Mouse (Mus musculus): ENCODE data around the gene Praf2.

Gene Praf2

DNA sequence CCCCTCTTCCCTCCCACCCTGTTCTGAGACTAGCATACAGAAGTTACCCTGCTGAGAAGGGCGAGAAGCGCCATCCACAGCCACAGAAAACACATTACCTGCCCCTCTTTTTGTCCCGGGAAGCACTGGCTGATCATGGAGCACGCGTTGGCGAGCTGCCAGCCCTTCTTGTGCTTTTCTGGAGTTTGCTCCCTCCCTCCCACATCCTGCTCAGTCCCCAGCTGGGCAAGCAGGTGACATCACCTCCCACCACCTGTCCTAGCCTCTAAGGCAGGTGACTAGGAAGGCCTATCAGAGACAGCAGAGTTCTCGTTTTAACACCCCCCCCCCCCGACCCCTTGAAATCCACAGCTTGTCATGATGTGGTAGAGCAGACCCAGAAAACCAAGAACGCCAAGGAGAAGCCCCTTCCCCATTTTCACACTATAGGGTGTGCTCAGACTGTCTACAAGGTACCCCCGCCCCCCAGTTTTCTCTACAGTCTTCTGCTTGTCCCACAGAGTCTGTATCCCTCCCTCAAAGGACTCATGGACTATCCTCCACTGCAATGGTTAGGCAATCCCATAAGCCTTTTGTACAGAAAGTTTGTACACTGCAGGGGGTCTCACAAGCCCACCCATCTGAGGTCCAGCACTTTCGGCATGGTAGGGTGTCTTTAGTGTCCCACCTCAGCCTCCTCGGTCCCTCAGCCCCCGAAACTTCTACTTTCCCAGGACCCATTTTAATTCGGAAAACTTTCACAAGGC is 11.3 kb downstream of the Praf2 start:
- DNase-seq (ENCODE audit: low read depth, low spot score), result no peak

DNA sequence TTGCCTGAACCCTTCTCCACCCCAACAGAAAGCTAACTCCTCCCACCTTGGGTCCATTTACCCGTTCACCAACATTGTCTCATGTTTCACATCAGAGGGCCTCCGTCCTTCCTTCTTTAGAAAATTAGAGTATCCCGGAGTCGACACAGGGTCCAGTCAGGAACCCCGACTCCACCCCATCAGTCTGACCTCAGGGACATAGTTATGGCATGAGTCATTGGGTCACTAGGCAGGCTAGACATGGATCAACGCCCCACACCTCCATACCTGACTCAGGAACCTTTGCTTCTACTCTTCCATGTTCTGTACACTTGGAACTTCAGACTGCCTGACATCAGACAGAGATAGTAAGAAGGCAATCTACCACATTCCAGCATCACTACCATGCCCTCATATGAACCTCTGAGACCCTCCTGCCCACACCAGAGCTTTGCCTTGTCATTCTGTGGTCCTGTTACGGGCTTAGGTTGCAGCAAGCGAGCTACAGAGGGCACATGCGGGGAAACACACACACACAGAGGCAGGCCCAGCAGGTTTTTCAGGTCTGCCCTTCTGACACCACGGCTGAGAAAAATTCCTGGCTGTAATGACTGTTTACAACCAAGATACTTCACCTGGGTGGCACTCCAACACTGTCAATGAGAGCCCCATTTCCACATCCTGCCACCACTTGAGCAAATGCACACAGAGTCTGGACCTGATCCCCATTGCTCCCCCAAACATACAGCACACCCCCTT is 12.0 kb downstream of the Praf2 start:
- DNase-seq (ENCODE audit: low read depth, low spot score), result no peak

DNA sequence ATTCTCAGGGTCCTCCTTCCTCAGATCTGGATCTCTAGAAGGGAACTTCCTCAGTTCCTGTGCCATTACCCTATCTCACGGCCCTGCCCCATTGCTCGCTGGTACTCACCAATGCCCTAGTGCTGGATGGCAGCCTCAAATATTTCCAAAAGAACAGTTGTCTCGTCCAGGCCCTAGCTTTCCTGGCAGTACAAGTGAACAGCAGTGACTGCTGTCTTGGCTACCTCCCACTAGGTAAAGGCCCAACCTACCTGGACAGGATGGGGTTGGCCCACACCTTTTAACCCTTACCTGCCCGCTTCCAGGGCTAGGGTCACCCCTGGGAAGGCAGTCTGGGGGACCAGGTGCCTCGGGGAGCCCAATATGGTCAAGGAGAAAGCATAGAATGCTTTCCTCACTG is 12.9 kb downstream of the Praf2 start:
- no peak for DNase-seq (ENCODE audit: low read depth, low spot score)

- no peak for DNase-seq (ENCODE audit: low read depth, low spot score)
These were observed 15.2 kb downstream of the Praf2 start for GRCm38 (mm10) chrX:7743470-7743869.

- DNase-seq (ENCODE audit: low read depth, low spot score), result no peak
These were observed 16.7 kb downstream of the Praf2 start for GRCm38 (mm10) chrX:7744940-7745339.

DNA sequence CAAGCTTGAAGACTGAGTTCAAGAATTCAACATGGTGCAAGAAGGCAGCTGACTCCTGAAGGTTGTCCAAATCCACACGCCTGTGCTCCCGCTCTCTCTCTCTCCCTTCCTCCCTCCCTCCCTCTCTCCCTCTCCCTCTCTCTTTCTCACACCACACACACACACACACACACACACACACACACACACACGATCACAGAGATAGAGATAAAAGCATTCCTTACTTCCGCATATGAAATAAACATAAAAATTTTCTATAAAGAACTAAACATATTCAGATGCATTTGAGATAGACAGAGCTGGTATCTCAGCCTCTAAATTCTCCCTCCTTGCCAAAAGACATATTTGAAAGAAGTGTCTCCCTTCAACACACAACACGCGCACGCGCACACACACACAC is 17.2 kb downstream of the Praf2 start:
- no peak for DNase-seq (ENCODE audit: low read depth, low spot score)

DNA sequence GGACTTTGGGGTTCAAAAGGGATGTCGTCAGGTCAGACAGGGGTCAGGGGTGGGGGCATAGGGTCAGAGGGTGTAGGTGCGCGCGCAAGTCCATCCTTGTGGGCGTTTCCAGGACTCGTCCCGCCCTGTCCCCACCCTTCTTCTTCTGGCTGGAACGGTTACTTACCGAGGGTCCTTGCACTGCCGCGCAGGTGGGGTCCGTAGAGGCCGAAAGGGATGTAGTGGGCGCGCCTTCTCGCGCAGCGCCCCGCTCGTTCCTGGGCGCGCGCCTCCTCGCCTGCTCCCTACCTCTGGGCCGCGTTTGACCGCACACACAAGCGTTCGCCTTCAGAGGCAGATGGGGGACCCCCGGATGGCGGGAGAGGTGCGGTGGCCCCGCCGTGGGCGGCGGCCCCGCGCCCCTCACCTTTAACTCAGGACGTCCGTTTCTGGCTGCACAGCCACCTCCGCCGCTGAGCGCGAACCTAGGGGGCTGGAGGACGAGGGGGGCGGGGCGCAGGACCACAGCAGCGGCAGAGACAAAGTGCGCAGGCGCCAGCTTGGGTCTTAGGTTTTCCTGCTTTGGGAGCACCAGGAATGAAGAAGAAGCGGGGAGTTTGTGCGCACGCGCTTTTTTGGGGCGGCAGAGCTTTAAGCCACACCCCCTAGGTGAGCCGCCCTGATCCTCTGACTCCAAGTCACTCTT is 22.3 kb downstream of the Praf2 start, which contains the start of gene Ccdc120:
Gene Ccdc120 (minus strand): TSS at position 474 of the 685 bp plus-strand sequence.
- peak; percentile 24 for DNase-seq (ENCODE audit: low read depth, low spot score)

- DNase-seq (ENCODE audit: low read depth, low spot score), result peak; percentile 22
These were observed 25.4 kb downstream of the Praf2 start for GRCm38 (mm10) chrX:7753627-7754026.

GRCm38 (mm10) chrX:7762137-7762920 is 34.1 kb downstream of the Praf2 start, which contains the start of gene Tfe3:
TSS of gene Tfe3 (plus strand) at chrX:7762560.
- DNase-seq (ENCODE audit: low read depth, low spot score), result peak; percentile 93

DNA sequence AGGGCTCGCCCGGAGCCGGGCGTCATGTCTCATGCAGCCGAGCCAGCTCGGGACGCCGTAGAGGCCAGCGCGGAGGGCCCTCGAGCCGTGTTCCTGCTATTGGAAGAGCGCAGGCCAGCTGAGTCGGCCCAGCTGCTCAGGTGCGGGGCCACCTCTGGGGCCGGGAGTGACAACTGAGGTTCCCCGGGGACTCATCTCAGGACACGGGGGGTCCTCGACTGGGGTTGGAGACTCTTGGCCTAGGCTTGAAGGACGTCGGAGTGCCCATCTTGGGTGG is 34.6 kb downstream of the Praf2 start:
- DNase-seq (ENCODE audit: low read depth, low spot score), result no peak

GRCm38 (mm10) chrX:7763631-7764393 is 35.6 kb downstream of the Praf2 start:
- DNase-seq (ENCODE audit: low read depth, low spot score), result peak; percentile 37

- no peak for DNase-seq (ENCODE audit: low read depth, low spot score)
These were observed 36.5 kb downstream of the Praf2 start for GRCm38 (mm10) chrX:7764657-7765280.

GRCm38 (mm10) chrX:7765281-7765670 is 37.0 kb downstream of the Praf2 start:
- no peak for DNase-seq (ENCODE audit: low read depth, low spot score)

GRCm38 (mm10) chrX:7765764-7766163 is 37.5 kb downstream of the Praf2 start:
- no peak for DNase-seq (ENCODE audit: low read depth, low spot score)

DNA sequence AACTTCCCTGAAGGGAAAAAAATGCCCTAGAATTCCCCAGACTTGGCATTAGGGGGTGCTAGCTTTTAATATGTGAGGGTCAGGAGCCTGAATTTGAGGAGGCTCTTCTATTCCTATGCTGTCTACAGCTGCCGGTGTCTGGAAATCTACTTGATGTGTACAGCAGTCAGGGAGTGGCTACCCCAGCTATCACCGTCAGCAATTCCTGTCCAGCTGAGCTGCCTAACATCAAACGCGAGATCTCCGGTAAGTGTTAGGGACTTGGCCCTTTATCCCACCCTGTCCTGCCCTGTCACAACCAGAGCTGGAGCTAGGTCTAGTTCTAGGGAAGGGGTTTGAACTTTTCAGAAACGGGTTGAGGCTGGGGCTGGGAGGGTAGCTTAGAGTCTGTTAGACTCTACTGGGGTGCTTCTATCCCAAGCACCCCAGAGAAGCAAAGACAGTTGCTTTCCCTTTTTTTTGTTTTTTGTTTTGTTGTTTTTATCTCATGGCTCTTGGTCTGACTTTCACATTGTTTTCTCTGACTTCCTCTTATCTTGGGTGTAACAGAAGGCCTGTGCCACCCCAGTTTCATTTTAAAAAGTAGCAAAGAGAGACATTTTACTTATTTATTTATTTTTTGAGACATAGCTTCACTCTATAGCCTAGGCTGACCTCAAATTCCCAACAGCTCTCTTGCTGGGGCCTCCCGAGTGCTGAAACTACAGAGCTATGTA is 41.2 kb downstream of the Praf2 start:
- DNase-seq (ENCODE audit: low read depth, low spot score), result no peak

- peak; percentile 36 for DNase-seq (ENCODE audit: low read depth, low spot score)
These were observed 44.5 kb downstream of the Praf2 start for GRCm38 (mm10) chrX:7772766-7773165.

DNA sequence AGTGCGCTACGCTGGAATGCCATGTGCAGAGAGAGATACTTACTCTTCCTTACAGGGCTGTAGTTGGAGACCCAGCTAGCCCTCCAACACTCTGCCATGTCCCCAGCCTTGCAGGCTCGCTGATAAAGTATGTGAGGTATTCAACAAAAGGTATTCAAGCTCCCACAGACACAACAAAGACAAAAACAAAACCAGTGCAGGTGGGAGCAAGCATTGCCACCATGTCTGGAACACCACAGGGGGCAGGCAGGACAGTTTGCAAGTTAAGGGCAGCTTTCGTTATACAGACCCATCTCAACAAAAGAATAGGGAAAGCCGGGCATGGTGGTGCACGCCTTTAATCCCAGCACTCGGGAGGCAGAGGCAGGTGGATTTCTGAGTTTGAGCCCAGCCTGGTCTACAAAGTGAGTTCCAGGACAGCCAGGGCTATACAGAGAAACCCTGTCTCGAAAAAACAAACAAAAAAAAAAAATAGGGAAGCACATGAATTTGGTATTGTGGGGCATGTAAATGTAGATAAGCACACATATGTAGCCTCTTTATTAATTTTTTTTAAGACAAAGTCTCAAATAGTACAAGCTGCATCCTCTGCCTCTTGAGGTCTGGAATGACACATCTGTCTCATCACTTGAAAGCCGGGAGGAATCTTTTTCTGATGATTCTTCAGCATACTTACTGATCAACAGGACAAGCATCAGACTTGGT is 47.4 kb downstream of the Praf2 start:
- DNase-seq (ENCODE audit: low read depth, low spot score), result no peak

DNA sequence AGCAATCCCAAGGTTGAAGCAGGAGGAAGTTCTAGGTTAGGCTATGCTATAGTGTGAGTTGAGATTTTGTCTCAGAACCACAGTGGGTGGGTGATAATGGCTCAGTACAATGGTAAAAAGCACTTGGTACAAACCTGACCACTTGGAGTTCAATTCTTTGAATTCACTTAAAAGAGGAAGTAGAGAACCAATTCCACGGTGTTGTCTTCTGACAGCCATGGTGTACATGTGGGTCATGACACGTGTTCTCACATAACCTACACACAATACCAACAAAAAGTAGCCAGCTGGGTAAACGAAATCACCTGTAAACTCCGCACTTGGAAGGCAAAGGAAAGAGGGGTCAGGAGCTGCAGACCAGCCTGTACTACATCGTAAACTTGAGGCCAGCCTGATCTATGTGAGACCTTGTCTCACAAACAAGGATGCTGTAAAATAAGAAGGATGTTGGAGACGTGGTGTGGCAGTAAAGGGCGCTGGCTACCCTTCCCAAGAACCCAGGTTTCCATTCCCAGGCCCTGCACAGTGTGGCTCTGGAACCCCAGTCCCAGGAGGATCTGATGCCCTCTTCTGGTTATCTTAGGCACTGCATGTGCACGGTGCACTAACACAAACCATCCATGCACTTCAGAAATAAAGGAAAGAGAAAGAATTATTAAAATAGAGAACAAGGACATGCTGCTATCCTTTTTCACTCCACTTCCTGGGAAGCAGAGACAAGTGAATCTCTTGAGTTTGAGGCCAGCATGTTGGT is 48.3 kb downstream of the Praf2 start:
- DNase-seq (ENCODE audit: low read depth, low spot score), result peak; percentile 70

Measured in CD4-positive, CD25-positive, alpha-beta regulatory T cell, adult 2 months (primary cell).